Mouse (Mus musculus): ENCODE data around the gene Chst15.
A peak's percentile ranks its signal among the peaks of the same experiment; 100 is the strongest.

The Chst15 gene

GRCm38 (mm10) chr7:132336781-132337180 is 19.8 kb upstream of the Chst15 start:
- DNase-seq (ENCODE audit: extremely low spot score, low spot score), result no peak

DNA sequence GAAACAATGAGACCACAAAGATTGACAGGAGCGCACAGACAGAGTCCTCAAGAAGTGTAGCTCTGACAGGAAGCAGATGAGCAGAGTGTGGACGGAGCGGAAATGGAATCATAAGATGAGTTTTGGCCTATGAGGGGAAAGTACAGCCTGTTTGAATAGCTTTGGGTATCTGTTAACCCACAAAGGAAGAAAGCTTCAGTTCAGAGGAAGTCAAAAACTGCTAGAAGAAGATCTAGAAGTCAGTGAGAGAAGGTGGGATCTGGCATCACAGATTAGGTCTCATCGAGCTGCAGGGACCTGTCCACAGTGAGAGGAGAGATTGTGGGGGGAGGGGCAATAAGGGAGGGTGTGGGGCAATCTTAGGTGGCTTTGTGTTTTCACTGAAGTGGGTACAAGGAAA is 18.3 kb upstream of the Chst15 start:
- DNase-seq (ENCODE audit: extremely low spot score, low spot score), result no peak

DNA sequence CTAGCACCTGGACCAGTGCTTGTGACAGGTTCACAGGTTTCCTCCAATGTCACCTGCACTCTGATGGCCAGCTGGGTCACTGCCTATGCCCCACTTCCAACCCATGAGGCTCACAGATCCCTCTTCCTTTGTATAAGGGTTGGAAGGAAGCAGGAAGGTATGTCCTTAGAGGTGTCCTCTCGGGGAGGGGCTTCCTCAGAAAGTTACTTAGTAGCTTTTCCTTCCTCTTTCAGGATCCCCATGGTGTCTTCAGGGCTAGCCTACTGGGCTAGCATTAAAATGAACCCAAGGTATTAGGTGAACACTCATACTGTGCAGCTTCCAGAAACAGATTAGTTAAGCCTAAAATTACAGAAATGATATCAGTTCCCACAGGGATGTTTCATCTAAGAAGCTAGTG is 16.1 kb upstream of the Chst15 start:
- DNase-seq (ENCODE audit: extremely low spot score, low spot score), result no peak

- no peak for DNase-seq (ENCODE audit: extremely low spot score, low spot score)
Observed at GRCm38 (mm10) chr7:132332176-132332575, 15.1 kb upstream of the Chst15 start.

GRCm38 (mm10) chr7:132330179-132330578 is 13.2 kb upstream of the Chst15 start:
- no peak for DNase-seq (ENCODE audit: extremely low spot score, low spot score)

DNA sequence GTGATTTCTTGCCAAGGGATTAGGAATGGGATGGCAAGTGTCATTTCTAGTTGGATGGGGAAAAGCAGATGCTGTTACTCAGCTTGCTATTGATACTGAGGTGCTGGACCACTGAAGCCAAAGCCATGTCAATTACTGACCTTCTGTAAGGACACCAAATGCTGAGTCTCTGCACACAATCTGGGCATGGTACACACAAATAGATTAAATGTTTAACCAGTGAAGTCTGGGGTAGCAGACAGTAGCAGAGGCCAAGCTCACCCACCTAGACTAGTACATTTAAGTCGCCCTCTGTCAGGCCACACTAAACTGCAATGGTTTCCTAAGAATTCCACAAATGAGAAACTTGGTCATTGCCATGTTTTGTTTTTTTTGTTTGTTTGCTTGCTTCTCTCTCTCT is 11.6 kb upstream of the Chst15 start:
- no peak for DNase-seq (ENCODE audit: extremely low spot score, low spot score)

DNA sequence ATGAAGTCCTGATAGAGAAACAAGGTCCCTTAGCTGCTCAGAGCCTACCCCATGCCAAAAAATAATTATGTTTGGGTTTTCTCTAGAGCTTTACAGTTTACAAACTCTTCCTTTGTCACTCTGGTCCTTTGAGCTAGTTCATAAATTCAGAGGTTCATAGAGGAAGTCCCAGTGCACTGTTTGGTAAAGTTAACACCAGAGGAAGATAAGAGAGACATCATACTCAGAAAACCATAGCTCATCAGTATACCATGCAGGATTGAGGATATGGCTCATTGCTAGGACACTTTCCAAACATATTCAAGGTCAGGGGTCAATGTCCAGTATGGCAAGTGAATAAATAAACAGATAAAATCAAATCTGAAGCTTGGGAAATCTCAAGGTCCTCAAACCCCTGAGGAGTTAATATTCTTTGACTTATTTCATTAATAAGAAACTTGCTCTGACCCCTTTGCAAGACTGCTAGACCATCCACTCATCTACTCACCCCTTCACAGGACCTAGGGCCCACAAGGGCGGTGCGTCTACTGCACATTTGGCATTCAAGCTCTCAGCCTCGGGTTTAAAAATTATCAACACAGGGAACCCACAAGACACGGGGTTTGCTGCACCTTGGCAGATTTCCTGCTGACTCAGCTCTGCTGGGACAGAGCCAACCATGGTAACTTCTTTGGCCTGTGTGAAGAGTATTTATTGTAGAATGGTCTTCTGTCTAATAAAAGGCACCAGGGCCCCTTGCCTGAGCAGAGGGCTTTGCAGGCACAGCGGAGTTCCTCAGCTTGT is 8.7 kb upstream of the Chst15 start:
- no peak for DNase-seq (ENCODE audit: extremely low spot score, low spot score)

DNA sequence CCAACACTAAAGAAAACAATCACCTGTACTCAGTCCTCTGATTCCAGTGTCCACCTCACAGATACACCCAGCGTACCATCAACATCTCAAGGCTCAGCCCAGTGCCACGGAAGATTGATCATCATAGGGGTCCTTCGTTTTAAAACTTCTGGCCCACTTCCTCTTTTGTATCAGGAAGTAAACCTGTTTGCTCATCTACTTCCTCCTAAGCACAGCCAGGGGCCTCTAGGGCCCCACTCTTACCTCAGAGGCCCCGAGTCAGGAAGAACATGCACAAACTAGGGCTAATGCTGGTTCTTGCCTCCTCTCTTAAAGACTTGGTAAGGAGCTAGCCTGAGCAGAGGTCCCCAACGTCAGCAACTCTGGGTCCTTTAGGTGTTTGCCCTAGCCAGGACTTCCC is 6.4 kb upstream of the Chst15 start:
- no peak for DNase-seq (ENCODE audit: extremely low spot score, low spot score)

- no peak for DNase-seq (ENCODE audit: extremely low spot score, low spot score)
Observed at GRCm38 (mm10) chr7:132321392-132321958, 4.4 kb upstream of the Chst15 start.

GRCm38 (mm10) chr7:132316101-132317035 is 660 bp downstream of the Chst15 start:
- DNase-seq (ENCODE audit: extremely low spot score, low spot score), result peak; percentile 83

- peak; percentile 89 for DNase-seq (ENCODE audit: extremely low spot score, low spot score)
Observed at GRCm38 (mm10) chr7:132315149-132316091, 1.6 kb downstream of the Chst15 start.

DNA sequence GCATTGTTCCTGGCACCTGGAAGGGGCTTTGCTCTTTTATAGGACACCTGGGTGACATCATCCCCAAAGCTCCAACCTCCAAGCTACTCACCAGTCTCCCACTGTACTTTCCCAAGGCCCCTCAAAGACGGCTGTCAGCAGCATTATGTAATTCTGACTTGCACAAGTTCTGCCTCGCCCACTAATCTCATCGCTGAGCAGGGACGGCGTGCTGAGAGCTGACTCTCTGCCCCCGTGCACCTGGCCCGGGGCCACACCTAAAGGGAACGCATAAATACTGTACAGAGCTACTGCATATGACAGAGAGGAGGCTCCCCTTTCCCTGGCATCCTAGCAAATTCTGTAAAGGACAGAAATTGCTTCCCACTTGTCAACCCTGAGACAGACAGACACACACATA is 4.6 kb downstream of the Chst15 start:
- no peak for DNase-seq (ENCODE audit: extremely low spot score, low spot score)

DNA sequence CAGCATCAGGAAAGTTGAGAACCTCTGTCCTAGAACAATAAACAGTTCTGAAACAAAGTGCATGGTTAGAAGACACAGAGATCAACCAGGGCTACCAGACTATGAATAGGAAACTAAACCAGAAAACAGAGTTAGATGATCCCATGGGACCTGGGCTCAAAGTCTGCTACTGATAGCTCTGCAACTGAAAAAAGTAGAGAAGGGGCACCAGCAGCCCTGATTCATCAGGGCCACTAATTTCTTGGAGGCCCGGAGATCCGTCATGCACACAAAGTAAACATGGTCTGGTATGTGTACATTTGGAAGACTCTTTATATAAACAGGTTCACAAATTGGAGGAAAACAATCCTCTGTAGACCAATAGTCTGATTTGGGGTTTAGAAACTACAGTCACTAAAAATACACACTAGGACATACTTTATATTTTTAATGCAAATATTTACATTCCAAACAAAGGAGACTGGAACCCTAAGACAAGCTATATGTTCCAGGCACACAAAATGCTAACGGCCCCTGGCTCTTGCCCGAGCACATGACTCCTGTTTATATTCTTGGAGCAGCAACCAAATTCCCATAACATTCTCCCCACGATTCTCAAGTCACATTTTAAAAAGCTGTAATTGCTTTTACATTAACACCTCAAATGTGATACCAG is 8.4 kb downstream of the Chst15 start:
- no peak for DNase-seq (ENCODE audit: extremely low spot score, low spot score)

- no peak for DNase-seq (ENCODE audit: extremely low spot score, low spot score)
Observed at GRCm38 (mm10) chr7:132307722-132308271, 9.2 kb downstream of the Chst15 start.

DNA sequence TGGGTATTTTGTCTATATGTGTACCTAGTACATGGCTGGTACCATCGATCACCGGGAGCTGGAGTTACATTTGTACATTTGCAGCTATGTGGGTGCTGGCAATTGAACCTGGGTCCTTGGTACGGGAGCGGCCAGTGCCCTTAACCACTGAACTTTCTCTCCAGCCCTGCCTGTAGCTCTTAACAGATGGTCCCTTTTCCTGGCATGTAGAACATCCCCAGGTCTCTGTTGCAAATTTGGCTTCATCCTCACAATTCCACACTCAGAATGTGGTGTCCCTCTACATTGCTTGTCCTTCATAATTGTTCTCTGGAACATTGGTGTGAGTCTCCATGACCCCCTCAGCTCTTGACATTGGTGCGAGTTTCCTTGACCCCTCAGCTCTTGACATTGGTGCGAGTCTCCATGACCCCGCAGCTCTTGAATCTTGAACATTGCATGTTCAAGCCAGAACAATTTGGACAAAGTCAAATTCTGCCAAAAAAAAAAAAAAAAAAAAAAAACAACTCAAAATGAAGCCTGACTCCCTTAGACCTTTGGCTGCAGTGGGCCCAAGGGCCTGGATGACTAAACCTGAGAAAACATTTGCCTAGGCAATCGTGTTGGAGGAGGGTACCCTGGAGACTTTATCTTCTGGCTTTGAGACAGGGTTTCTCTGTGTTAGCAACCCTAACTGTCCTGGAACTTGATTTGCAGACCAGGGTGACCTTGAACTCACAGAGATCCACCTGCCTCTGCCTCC is 10.2 kb downstream of the Chst15 start:
- no peak for DNase-seq (ENCODE audit: extremely low spot score, low spot score)

DNA sequence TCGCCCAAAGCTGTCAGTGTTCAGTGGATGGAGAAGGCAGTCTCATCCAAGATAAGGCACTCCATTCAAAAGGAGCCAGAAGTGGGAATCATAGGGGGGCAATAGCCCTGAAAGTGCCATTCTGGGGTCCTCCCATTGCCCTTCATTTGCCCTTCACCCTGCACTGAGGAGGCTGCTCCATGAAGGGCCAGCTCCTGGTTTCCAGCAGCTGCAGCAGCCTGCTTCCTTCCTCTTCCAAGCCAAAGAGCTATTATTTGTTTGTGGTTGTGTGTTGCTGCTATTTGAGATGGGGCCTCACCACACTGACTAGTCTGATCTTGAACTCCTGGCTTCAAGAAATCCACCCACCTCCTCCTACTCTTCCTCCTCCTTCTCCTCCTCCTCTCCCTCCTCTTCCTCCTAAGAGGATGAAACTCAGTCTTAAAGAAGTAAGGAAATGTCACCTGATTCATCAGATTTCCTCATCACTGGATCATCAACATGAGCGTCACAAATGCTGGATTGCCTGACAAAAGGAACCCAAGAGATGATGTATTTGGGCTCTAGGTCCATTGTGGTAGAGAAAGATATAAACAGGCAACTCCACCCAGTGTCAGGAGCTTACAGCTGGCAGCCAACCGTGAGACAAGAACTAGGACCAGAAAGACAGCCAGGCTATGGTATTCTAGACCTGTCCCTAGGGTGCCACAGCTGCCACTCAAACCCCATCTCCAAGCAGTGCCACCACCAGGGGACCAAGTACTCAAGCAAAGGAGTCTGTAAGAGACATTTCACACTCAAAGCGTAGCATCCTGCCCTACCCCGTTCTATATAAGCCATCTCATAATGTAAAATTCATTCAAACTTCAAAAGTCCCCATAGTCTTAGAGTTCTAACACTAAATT is 11.3 kb downstream of the Chst15 start:
- DNase-seq (ENCODE audit: extremely low spot score, low spot score), result no peak

DNA sequence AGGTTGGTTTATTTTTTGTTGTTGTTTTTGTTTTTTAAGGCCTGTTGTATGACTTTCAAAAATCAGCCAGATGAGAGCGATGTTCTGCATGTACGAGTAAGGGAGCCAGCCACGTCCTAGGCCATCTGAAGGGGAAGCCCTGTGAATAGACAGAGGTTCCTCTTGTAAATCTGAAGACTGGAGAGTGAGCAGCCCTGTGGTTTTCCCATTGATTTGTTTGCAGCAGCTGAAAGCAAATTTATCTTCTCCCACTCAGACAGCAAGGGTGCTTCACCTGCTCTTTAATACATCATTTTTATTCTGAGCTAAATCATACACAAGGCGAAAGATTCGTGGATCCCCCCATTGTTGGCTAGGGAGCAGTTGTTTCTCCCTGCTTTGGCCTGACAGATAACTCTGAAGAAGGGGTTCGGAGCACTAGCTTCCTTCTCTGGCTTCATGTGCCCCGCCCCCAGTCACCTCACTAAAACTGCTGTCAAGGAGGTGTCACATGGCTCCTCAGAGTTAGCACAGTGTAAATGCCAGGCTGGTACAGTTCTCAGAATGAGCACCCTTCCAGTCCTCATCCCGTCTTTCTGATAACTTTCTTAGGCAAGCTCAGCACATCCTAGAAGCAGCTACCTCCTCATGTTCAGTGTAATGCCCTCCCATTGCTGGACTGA is 12.5 kb downstream of the Chst15 start:
- no peak for DNase-seq (ENCODE audit: extremely low spot score, low spot score)

GRCm38 (mm10) chr7:132303988-132304387 is 13.0 kb downstream of the Chst15 start:
- DNase-seq (ENCODE audit: extremely low spot score, low spot score), result no peak
